Mouse (Mus musculus) G1E (cell line): ENCODE data around the gene Jmjd1c.

ENCODE experiments used
- CTCF ChIP-seq: IDR thresholded peaks from 2 replicates; pipeline ENCODE4 v1.5.1; 2012; ENCODE audit warnings: low read depth, low read length, inconsistent platforms, mixed read lengths
- TAL1 ChIP-seq: conservative IDR thresholded peaks from 2 replicates; pipeline ENCODE4 v1.6.1; 2012; ENCODE audit warnings: low read depth, low read length, inconsistent platforms, mixed read lengths

DNA sequence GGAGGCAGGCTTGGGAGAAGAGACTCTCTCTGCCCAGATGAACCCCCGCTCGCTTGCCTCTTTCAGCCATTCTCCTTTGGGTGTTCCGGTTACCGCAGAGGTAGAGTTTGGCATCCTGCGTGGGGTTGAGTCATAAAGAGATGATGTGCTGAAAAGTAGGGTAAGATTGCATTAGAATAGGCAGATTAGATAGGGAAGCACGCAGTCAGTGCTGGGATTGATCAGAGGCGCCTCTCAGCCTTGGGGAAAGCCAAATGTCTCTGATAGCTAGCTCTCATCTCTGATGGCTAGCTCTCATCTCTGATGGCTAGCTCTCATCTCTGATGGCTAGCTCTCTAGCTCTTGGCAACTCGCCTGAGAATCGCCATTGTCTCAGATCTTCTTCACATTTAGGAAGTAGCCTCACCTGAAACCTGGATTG is 4.9 kb downstream of the Jmjd1c start:
- TF ChIP-seq CTCF = no peak
- no peak for TF ChIP-seq TAL1
